ENCODE assay signal across 8 mouse cellular contexts in the genomic region with DNA sequence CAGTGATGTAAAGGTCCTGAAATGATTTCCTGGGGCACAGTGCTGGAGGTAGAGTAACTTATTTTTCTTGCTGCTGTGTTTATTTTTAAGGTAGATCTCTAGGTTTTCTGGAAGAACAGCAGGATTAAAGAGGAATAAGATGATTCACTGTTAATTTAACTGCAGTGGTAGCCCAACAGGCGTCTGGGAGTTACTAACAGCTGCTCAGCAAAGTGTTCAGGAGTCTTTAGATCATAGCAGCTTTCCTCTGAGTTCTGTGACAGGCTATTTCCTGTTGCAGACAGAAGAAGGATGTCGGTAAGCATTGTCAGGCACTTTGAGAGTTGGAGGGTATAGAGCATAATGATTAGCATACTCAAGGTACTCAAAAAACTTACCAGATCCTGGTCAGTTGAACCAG. TPM values are rescaled to one million over a fixed set of nuclear protein-coding genes. Genes with fewer than 3 reads are reported as not detected.
DNase-seq lines count a peak whose midpoint lies in the region; ATAC-seq and TF ChIP-seq lines count a peak whose summit lies in the region.

No protein-coding gene starts in this region.

- H3K36me3 ChIP-seq in heart, adult 2 months (ENCODE audit: control insufficient read depth, insufficient read depth, low read length), result peaks cover 7% of the 10 kb centered on the region
- no peaks in the 10 kb centered on the region for H3K36me3 ChIP-seq in heart, postnatal 0 days (replicated peaks; ENCODE audit: control insufficient read depth, insufficient read depth, low read length)
- no peaks in the 10 kb centered on the region for H3K36me3 ChIP-seq in lung, embryonic 15.5 days

- peak overlapping the region; percentile 95 for H3K27ac ChIP-seq in heart, adult 2 months
- peak overlapping the region; percentile 96 for H3K27ac ChIP-seq in heart, postnatal 0 days (ENCODE audit: low read depth)
- H3K27ac ChIP-seq in lung, embryonic 15.5 days, result peak overlapping the region; percentile 96

- no peaks in the 10 kb centered on the region for H3K9me3 ChIP-seq in heart, postnatal 0 days (replicated peaks; ENCODE audit: control insufficient read depth, low read length)
- H3K9me3 ChIP-seq in lung, embryonic 15.5 days, result no peaks in the 10 kb centered on the region

- peak; percentile 25 for ATAC-seq in activated CD4-positive, CD25-positive, alpha-beta regulatory T cell, adult 4 months
- no peak for ATAC-seq in heart, postnatal 0 days (ENCODE audit: insufficient read depth, low read depth)
- no peak for ATAC-seq in lung, embryonic 15.5 days (ENCODE audit: borderline replicate concordance, extremely low read depth, low FRiP score, low TSS enrichment)

- peaks cover 5% of the 10 kb centered on the region for H3K4me1 ChIP-seq in heart, adult 2 months (ENCODE audit: control insufficient read depth, insufficient read depth, low read length)
- peaks cover 8% of the 10 kb centered on the region for H3K4me1 ChIP-seq in heart, postnatal 0 days (ENCODE audit: control insufficient read depth, insufficient read depth)
- peaks cover 36% of the 10 kb centered on the region for H3K4me1 ChIP-seq in lung, embryonic 15.5 days

- TF ChIP-seq EP300 in heart, adult 2 months (IDR thresholded peaks at IDR 0.05; ENCODE audit: insufficient read depth, low read depth, low read length), result no peak
- no peak for TF ChIP-seq EP300 in heart, postnatal 0 days (IDR thresholded peaks at IDR 0.05; ENCODE audit: low read depth)

- peaks cover 4% of the 10 kb centered on the region for H3K79me2 ChIP-seq in heart, adult 2 months (replicated peaks; ENCODE audit: control insufficient read depth, insufficient read depth, low read length)

- peak overlapping the region; percentile 85 for H3K4me3 ChIP-seq in heart, adult 2 months
- peak overlapping the region; percentile 98 for H3K4me3 ChIP-seq in heart, postnatal 0 days (ENCODE audit: low read depth, low read length)
- peak overlapping the region; percentile 99 for H3K4me3 ChIP-seq in lung, embryonic 15.5 days

- no peak for DNase-seq in heart, adult 2 months
- DNase-seq in heart, adult 8-10 months (ENCODE audit: low spot score), result no peak
- peak; percentile 43 for DNase-seq in heart, postnatal 0 days (ENCODE audit: low spot score)
- DNase-seq in thymus, postnatal 14 days, result peak; percentile 52
- no peak for DNase-seq in cerebellum, adult 11 months
- DNase-seq in adrenal gland, postnatal 4 days (ENCODE audit: low spot score in 2 of 2), result no peak

- TF ChIP-seq POLR2A in heart, adult 2 months (IDR thresholded peaks at IDR 0.05; ENCODE audit: insufficient read depth, low read depth, low read length), result no peak

- H3K27me3 ChIP-seq in heart, adult 2 months (ENCODE audit: control insufficient read depth, insufficient read depth, low read length), result no peaks in the 10 kb centered on the region
- no peaks in the 10 kb centered on the region for H3K27me3 ChIP-seq in heart, postnatal 0 days (ENCODE audit: control insufficient read depth, insufficient read depth, low read length)
- H3K27me3 ChIP-seq in lung, embryonic 15.5 days, result no peaks in the 10 kb centered on the region

- WGBS in heart, adult 2 months, result 5% methylated on average over 2 of the region's 2 CpGs
- 3% methylated on average over 2 of the region's 2 CpGs for WGBS in heart, postnatal 0 days
- 0% methylated on average over 2 of the region's 2 CpGs for WGBS in lung, embryonic 15.5 days

- TF ChIP-seq CTCF in heart, adult 2 months (IDR thresholded peaks at IDR 0.05), result no peak
- no peak for TF ChIP-seq CTCF in heart, postnatal 0 days (IDR thresholded peaks at IDR 0.05; ENCODE audit: low read depth)

- peak overlapping the region; percentile 75 for H3K4me2 ChIP-seq in heart, postnatal 0 days (ENCODE audit: low read depth, low read length)
- H3K4me2 ChIP-seq in lung, embryonic 15.5 days, result peak overlapping the region; percentile 72

- peak overlapping the region; percentile 57; the same call in 1 of the 2 replicates for H3K9ac ChIP-seq in heart, adult 2 months (ENCODE audit: low read depth, low read length)
- H3K9ac ChIP-seq in heart, postnatal 0 days (replicated peaks; ENCODE audit: low read depth, low read length), result peak overlapping the region; percentile 92
- H3K9ac ChIP-seq in lung, embryonic 15.5 days, result peak overlapping the region; percentile 93; the same call in 1 of the 2 replicates

- intact Hi-C loops in heart, adult 2 months (cut with DNase I), result loop anchor here (2.0 to 5.0 kb wide), 5 partner anchors 49 to 188 kb away; no protein-coding TSS in a partner anchor

RNA-seq across cellular contexts. Expression of a gene that starts 1.5 kb away (rescaled TPM):
- total RNA-seq in heart, adult 2 months (2021), result 10 to 100 TPM; 16.5 to 17.2 TPM
- 8.2 and 11.5 TPM in 2 replicates for polyA plus RNA-seq in heart, adult 2 months (2012; rRNA removed)
- 10 to 100 TPM; 11.8 to 15.7 (median 14.7) TPM for total RNA-seq in heart, adult 8-10 months (2022)
- 10 to 100 TPM; 19.4 to 19.7 TPM for polyA plus RNA-seq in activated CD4-positive, CD25-positive, alpha-beta regulatory T cell, adult 4 months (2017; shearing (Covaris generic))
- total RNA-seq in heart, postnatal 0 days (2014; rRNA removed; ENCODE audit: low replicate concordance), result 16.3 and 17.2 TPM in 2 replicates
- polyA plus RNA-seq in heart, postnatal 0 days (2015; fragmentation: Nextera tagmentation; extraction: Ambion mirVana), result 7.1 and 7.8 TPM in 2 replicates
- polyA plus RNA-seq in lung, embryonic 15.5 days (2015; fragmentation: Nextera tagmentation; extraction: Ambion mirVana), result 19.6 and 25.2 TPM in 2 replicates
- 10 to 100 TPM; 30.3 to 31.9 TPM for total RNA-seq in adrenal gland, postnatal 4 days (2021)

Comparison
In these comparisons a context has a peak if more than half of its experiments do, and no peak if none do; other contexts are left out.
1. DNase-seq: peak in heart, postnatal 0 days (single experiment) and thymus, postnatal 14 days (single experiment); none in heart, adult 2 months (0 of 2), heart, adult 8-10 months (single experiment), cerebellum, adult 11 months (single experiment) and adrenal gland, postnatal 4 days (0 of 2).
2. Peak in every context shown above with its lines, with median percentiles within 50 percentile points of each other: H3K27ac ChIP-seq, H3K4me3 ChIP-seq and H3K9ac ChIP-seq.